Mouse (Mus musculus): ENCODE results near the gene Tff3. TPM values are rescaled to one million over a fixed set of nuclear protein-coding genes. Genes with fewer than 3 reads are reported as not detected.

Gene Tff3
- polyA plus RNA-seq, 1 experiment, result not detected

DNA sequence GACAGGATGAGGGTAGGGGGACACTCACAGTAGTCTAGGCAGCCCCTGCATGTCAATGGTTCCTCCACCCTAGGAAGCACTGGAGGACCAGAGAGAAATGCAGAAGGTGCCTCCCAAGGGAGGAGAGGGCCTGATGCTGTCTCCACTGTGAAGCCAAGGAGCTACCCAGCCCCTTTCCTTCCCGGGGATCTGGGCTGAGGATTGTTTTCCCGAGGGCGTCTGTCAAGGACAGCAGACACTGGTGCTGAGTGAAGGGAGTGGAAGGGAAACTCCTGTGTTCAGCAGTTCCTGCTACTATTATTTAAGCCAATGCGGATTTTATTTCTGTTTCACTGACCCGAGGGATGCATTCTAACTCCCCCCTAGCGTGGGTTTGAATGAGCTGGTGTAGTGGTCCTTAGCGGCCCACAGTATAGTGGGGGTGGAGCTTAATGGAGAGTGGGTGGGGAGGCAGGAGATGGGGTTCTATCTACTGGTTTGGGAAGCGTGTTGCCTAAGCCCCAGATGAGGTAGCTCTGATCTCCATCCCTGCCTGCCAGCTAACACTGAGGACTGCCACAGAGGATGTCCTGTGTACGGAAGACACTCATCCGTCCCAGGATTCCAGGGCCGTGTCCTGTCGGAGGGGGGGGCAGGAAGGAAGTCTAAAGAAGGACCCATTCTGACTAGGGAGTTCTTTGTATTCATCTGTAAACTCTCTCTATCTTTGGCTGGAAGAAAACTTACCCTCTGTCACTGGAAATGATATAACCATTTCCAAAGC is 50.2 kb downstream of the Tff3 start:
- H3K27ac ChIP-seq (ENCODE audit: insufficient read depth, low read length), result no peak overlapping the region

DNA sequence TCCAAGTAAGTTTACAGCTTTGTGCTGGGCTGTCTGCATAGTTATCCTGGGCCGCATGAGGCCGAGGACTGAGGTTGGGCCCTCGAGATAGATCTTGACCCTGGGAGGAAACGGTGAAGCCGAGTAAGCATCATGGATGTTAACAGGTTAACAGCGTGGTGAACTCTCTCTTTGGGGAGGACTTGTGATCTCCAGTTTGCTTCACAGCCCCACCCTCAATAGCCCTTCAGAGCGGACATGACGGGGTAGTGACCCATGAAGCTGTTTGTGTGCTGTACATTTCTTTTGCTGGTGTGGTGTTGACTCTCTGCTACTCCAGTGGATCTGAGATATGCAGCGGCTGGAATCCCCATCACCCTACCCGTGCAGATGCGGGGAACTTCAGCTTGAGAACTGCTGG is 50.9 kb downstream of the Tff3 start:
- TF ChIP-seq CTCF (IDR thresholded peaks at IDR 0.05; ENCODE audit: borderline replicate concordance, insufficient read depth, low read length) (no peak), POLR2A (IDR thresholded peaks at IDR 0.05; ENCODE audit: low read depth, low read length) (no peak)
- Histone ChIP-seq H3K27ac (ENCODE audit: insufficient read depth, low read length) (no peak overlapping the region), H3K4me1 (ENCODE audit: control insufficient read depth, insufficient read depth, low read length) (peaks cover 6% of the 10 kb centered on the region), H3K4me3 (ENCODE audit: insufficient read depth, low read length) (no peak overlapping the region)

More for the DNA sequence above, 50.2 kb downstream of the Tff3 start:
- TF ChIP-seq CTCF (IDR thresholded peaks at IDR 0.05; ENCODE audit: borderline replicate concordance, insufficient read depth, low read length), result no peak
- no peak for TF ChIP-seq POLR2A (IDR thresholded peaks at IDR 0.05; ENCODE audit: low read depth, low read length)
- peaks cover 3% of the 10 kb centered on the region for H3K4me1 ChIP-seq (ENCODE audit: control insufficient read depth, insufficient read depth, low read length)
- H3K4me3 ChIP-seq (ENCODE audit: insufficient read depth, low read length), result no peak overlapping the region

DNA sequence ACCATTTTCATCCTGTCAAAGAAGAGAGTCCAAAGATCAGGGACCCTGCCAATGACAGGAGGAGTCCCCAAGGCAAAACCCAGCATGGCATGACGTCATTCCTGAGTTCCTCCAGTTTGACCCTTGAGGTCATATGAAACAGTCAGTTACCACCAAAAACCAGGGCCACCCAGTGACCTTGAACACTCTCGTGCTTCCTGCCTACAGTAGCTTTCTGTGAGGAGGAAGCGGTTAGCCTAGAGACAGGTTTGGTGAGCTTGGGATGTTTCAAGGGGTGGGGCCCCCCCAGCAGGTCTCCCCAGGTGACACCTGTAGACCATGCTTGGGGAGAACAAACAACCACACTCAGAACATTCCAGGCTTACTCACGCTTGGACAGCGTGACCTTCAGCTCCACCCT is 51.9 kb downstream of the Tff3 start:
- TF ChIP-seq POLR2A (IDR thresholded peaks at IDR 0.05; ENCODE audit: low read depth, low read length), result no peak
- TF ChIP-seq CTCF (IDR thresholded peaks at IDR 0.05; ENCODE audit: borderline replicate concordance, insufficient read depth, low read length), result no peak
- peaks cover 10% of the 10 kb centered on the region for H3K4me1 ChIP-seq (ENCODE audit: control insufficient read depth, insufficient read depth, low read length)
- no peak overlapping the region for H3K4me3 ChIP-seq (ENCODE audit: insufficient read depth, low read length)
- no peak overlapping the region for H3K27ac ChIP-seq (ENCODE audit: insufficient read depth, low read length)

DNA sequence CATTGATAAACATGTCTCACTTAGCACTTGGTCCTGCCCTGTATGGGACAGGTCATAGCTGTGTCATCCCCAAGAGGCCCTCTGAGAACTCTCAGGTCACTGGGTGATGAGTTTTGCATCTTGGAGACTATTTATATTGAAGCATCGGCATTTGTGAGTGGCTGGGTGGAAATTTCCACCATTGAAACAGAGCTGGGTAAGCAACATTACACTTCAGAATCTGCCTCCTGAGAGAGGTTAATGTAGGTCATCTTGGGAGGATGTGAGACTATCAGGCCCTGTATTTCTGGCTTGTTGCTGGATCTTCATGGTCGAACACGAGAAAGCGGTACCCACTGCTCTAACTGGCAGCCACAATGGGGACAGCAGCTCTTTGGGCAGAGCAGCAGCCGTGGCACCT is 54.0 kb downstream of the Tff3 start:
- Histone ChIP-seq H3K4me1 (ENCODE audit: control insufficient read depth, insufficient read depth, low read length) (peaks cover 10% of the 10 kb centered on the region), H3K4me3 (ENCODE audit: insufficient read depth, low read length) (no peak overlapping the region), H3K27ac (ENCODE audit: insufficient read depth, low read length) (no peak overlapping the region)
- TF ChIP-seq POLR2A (IDR thresholded peaks at IDR 0.05; ENCODE audit: low read depth, low read length), result no peak
- no peak for TF ChIP-seq CTCF (IDR thresholded peaks at IDR 0.05; ENCODE audit: borderline replicate concordance, insufficient read depth, low read length)

Other genes starting within 250 kb of the Tff3 start
- gene Glp1r, start 227.8 kb downstream of the Tff3 start, polyA plus RNA-seq (2011; ENCODE audit: insufficient read length, low read depth, missing spikeins), result 0.13 TPM in 1 of 2 replicates, not detected in the other
- gene Umodl1, start 175.0 kb downstream of the Tff3 start, polyA plus RNA-seq (2011; ENCODE audit: insufficient read length, low read depth, missing spikeins), result not detected in 2 replicates
- 0.86 and 2.4 TPM in 2 replicates for gene Abcg1, start 72.0 kb downstream of the Tff3 start, polyA plus RNA-seq (2011; ENCODE audit: insufficient read length, low read depth, missing spikeins)
- gene Tff2, start 14.6 kb upstream of the Tff3 start, polyA plus RNA-seq (2011; ENCODE audit: insufficient read length, low read depth, missing spikeins), result not detected in 2 replicates
- not detected in 2 replicates for gene Tff1, start 35.6 kb upstream of the Tff3 start, polyA plus RNA-seq (2011; ENCODE audit: insufficient read length, low read depth, missing spikeins)
- gene Tmprss3, start 69.3 kb upstream of the Tff3 start, polyA plus RNA-seq (2011; ENCODE audit: insufficient read length, low read depth, missing spikeins), result not detected in 2 replicates
- not detected in 2 replicates for gene Ubash3a, start 78.2 kb upstream of the Tff3 start, polyA plus RNA-seq (2011; ENCODE audit: insufficient read length, low read depth, missing spikeins)
- gene Rsph1, start 147.7 kb upstream of the Tff3 start, polyA plus RNA-seq (2011; ENCODE audit: insufficient read length, low read depth, missing spikeins), result 1.3 and 1.6 TPM in 2 replicates
- not detected in 2 replicates for gene Slc37a1, start 157.1 kb upstream of the Tff3 start, polyA plus RNA-seq (2011; ENCODE audit: insufficient read length, low read depth, missing spikeins)

Measured in embryonic fibroblast, embryonic 13.5 days (primary cell).